Mouse (Mus musculus) gastrocnemius, postnatal 36 days (tissue): ENCODE data around the gene Zswim8. TPM values are rescaled to one million over a fixed set of nuclear protein-coding genes. Genes with fewer than 3 reads are reported as not detected.

Experiments
- DNase-seq, 2 experiments: peaks; one replicate each; pipeline ENCODE4 v3.0.0; 2022
- intact Hi-C: fragments of 180-260 bp; cut with DNase I; formaldehyde crosslinking; loops from one replicate; pipeline ENCODE4 v1.15.1; 2025
- long read RNA-seq, 2 experiments: library from polyadenylated mRNA; stranded (forward); transcript quantifications; one replicate each; pipeline ENCODE4 v2.0.0; 2021
- total RNA-seq, 2 experiments: library from RNA; stranded (reverse); gene quantifications; 2 replicates each; pipeline ENCODE4 v1.2.3; 2021

Zswim8 gene
- 10 to 100 TPM; 28.5 to 30.6 TPM for total RNA-seq
- long read RNA-seq, experiment 1, partial matches to known transcripts, result 6 of 8 reads
- long read RNA-seq, experiment 1, other reads (novel, unspliced or antisense), result 0 of 8 reads
- long read RNA-seq, experiment 2, partial matches to known transcripts, result 7 of 8 reads
- long read RNA-seq, experiment 2, other reads (novel, unspliced or antisense), result 1 of 8 reads

DNA sequence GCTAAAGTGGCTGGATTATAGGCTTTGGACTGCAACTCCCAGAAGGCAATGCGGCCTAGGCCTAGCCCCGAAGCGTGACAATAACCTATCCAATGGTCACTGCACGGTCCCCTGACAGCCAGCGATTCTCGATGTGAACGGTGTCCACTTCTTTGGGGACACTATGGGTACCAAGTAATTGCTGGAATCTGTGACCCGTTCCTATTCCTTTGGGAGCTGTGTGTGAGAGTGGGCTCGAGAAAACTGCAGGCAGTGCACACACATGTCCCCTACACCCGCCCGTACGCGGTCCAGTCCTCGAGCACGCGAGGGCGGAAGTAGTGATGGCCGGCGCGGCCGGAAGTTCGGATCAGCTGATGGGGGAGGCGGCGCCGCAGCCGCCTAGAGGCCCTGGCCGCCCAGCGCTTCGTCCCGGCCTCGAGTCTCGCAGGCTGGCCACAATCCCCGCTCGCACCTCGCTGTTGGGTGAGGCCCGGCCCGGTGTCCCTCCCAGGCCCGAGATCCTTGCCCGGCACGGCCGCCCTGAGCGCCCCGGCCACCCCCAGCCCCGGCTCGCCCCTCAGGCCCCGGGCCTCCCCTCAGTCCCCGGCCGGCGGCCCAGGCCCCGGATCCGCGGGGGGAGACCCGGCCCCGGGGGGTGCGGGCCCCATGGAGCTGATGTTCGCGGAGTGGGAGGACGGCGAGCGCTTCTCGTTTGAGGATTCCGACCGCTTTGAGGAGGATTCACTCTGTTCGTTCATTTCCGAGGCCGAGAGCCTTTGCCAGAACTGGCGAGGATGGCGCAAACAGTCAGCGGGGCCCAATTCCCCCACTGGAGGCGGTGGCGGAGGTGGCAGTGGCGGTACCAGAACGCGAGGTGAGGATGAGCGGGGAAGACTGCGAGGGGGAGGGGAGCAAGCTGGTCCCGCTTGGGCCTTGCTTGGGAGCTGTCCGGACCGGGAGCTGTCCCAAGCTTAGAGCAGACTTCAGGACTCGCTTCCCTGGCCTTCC, at the start of gene Zswim8:
TSS of gene Zswim8 (plus strand) at position 352 of the 990 bp plus-strand sequence.
- intact Hi-C loops, result no loop called here
- peak; percentile 84 to 87 for DNase-seq

DNA sequence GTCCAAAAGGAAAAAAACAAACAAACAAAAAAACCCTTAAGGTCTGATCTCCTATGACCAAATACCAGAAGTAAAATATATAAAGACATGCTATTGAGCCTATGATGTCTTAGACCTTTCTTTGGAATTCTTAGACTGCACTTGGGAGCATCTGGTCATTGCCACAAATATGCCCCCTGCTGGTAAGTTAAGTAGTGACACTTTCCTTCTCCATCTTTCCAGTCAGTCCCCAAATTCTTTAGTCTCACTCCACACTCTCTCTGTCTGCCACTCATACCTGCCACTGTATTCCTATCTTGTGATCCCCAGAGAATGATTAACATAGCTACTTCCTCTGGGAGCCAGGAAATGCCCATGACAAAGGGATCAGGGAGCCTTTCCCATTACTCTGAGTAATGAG, 49.0 kb upstream of the Zswim8 start:
- intact Hi-C loops, result loop anchor here (2.0 kb wide), 1 partner anchor 82 kb away; no protein-coding TSS in a partner anchor
- no peak for DNase-seq

DNA sequence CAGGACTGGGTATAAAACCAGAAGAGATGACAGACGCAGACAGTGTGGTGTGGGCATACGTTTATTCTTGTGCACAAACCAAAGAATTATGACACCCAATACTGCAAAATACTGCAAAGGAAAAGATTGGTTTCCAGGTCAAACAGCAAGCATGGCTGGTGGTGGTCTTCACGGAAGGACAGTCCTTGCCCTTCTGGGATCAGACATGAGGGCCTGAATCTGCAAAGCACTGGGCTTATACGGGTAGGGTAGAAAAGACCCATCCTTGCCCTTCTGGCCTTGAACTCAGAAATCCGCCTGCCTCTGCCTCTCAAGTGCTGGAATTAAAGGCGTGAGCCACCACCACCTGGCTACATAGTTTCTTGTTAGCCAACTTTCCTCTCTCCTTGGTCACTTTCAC, 48.5 kb upstream of the Zswim8 start:
- no peak for DNase-seq
- intact Hi-C loops, result loop anchor here (2.0 kb wide), 1 partner anchor 82 kb away; no protein-coding TSS in a partner anchor

DNA sequence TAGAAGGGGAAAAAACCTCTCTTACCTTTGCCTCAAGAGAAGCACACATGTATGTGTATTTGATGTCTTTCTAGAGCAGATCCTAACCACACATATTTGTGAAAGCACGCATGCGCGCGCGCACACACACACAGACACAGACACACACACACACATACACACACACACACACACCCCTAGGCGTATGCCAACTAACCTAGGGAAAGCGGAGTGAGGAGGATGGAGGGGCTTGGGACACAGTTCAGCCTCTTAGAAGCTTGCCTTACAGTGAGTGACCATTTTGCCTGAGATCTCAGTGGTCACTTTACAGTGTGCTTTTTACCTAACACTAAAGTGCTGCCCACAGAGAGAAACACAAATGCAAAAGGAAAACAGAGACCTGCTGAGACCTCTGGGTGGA, 47.7 kb upstream of the Zswim8 start:
- DNase-seq, result no peak
- intact Hi-C loops, result loop anchor here (2.0 to 5.0 kb wide), 2 partner anchors 83 to 1163 kb away; no protein-coding TSS in a partner anchor

DNA sequence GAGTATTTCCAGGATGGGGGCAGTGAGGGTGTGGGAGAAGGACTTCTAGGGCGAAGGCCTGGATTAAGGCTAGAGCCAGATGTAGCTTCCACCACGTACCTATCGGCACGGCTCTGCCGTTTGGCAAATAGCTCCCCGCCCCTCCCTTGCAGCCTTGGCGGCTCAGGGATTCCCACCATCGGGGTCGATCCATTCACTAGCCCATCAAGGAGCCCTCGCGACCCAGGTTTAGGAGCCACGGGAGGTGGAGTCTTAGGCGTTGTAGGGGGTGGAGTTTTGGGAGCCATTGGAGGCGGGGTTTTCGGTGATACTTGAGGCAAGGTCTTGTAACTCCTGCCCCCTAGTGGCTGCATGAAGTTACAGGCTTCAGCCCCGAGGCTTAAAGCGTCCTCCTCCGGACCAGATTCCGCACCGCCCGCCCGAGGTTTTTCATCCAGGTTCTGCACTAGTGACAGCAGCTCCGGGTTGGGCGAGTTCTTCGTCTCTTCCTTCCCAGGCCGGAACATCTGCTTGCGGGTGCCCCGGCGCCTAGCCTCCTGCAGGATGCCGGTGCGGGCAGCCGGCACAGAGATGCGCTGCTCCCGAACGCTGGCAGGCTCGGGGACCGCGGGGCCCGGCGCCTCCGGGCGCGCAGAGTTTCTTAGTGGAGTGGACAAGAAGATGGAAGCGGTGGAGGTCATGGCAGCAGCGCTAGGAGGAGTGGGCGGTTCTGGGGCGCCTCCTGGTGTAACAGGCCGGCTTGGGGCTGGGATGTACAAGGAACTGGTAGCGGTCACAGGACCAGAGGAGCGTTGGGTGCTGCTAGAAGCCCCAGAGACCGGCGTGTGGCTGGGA, 46.3 kb upstream of the Zswim8 start:
- intact Hi-C loops, result loop anchor here (5.0 kb wide), 1 partner anchor 1161 kb away; no protein-coding TSS in a partner anchor
- DNase-seq, result peak; percentile 85 to 94

DNA sequence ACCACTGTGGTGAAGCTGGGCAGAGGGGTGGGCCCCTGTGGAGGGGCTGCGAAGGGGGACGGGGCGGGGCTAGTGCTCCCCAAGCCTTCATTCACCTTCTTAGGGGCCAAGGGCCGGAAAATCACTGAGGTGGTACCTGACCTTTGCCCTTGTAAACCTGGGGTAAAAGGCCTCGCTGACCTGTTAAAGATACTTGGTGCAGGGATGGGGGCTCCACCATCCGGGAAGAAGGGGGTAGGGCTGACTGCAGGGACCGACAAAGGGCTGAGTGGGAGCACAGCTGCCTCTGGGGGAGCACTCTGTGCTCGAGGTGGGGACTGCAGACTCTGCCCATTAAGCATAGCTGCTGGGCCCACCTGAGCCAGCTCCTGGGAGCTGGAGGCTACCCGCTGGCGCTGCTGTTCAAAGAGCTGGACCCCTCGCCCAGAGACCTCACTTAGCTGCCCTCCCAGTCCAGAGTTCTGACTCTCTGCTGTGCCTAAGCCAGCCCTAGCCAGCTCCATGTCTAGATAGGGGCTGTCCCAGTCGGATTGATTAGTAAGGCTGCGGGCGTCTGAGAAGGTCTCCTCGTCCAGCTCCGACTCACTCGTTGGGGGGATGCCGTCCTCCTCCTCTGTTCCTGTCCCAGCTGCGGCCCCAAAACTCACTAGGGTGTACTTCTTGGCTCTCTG, 45.6 kb upstream of the Zswim8 start:
- intact Hi-C loops, result loop anchor here (5.0 kb wide), 1 partner anchor 1161 kb away; no protein-coding TSS in a partner anchor
- no peak for DNase-seq

DNA sequence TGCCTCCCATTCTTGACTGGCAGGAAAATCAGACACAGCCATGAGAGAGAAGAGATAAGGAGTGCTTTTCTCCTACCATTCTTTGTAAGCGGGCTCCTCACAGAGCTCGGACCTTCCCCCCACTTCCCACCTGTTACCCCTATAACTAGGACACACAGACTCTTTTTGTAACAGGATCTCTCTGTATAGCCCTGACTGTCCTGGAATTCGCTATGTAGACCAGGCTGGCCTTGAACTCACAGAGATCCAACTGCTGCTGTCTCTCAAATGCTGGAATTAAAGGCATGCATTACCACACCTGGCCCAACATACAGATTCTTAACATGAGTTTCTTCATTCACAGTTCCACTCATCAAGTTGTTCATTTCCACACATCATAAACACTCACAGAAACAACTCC, 44.6 kb upstream of the Zswim8 start:
- intact Hi-C loops, result loop anchor here (5.0 kb wide), 1 partner anchor 1160 kb away; no protein-coding TSS in a partner anchor
- DNase-seq, result no peak

DNA sequence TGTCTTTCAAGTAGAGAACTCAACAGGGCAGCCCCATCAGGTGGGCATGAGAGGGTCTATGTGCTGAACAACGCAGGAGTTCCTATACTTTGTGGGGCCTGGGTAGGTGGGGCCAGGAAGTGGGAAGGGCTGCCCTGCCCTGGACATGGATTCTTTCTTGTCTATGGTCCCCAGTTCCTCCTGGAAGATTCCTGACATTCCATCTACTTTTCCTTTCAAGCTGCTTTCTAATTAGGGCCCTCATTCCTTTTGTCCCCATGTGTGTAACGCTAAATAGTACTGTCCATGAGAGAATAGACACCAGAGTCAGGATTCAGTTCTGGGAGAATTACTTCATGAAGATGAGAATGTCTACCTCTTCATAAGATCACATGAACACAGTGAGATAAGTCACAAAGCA, 43.8 kb upstream of the Zswim8 start:
- DNase-seq, result no peak
- intact Hi-C loops, result loop anchor here (5.0 kb wide), 1 partner anchor 1159 kb away; no protein-coding TSS in a partner anchor

DNA sequence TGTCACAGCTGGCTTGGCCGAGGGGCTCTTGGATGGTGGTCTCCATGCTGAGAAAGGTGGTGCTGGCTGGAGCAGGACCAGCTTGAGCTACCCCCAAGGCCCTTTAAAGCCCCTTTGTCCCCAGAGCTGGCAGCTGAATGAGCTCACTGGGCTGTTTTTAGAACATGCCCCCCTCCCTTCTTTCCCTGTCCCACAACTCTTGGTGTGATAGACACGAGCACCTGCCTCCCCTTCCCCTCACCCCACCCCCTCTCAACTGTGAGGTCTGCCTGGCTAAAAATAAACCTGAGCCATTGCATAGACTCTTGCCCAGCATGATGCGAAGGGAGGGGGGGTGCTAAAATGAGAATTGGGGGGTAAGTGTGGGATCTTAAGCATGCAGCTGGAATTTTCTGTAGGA, 42.9 kb upstream of the Zswim8 start:
- intact Hi-C loops, result loop anchor here (5.0 kb wide), 1 partner anchor 1158 kb away; no protein-coding TSS in a partner anchor
- peak in 1 of 2 experiments; percentile 35 for DNase-seq

DNA sequence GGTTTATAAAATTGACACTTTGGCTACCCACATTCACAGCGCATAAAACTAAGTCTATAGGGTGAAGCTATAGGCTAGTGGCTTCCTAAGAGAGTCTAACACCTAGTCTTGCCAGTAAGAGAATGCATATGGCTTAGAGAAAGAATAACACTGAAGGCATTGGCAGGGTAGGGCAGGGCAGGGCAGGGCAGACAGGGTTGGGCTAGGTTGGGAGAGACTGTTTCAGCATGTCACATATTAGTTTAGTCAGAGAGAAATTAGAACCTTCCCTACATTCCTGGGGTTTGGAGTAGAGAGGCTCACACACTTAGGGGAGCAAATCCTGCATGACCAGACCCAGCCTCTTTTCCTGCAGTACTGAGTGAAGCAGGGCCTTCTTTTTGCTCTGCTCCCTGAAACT, 39.9 kb upstream of the Zswim8 start:
- DNase-seq, result no peak

DNA sequence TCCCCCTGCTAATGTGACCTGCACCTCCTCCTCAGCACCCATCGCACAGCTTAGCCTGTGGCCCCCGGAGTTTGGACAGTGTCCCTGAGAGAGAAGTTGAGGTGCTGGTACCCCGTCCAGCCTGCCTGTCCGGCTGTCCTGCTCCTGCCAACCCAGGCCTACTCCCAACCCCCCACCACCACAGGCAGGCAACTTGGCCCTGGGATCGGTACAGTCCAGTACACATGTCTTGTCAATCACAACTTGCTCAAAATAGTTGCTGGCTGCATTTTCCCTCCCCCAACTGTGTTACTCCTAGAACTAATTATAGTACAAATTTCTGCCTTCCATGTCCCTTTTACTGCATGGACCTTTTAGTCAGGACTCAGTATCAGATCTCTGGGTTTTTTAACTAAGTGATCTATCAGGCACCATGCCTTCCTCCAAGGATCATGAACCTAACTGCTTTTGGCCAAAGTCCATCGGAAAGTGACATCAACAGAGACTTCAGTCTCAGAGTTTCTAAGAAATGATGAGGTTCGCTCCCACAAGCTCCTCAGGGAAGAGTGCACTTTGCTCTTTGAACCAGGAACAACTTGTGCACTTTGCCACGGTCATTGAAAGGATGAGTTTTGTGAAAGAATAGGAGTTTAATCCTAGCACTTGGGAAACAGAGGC, 39.1 kb upstream of the Zswim8 start, which contains the start of gene Synpo2l:
TSS of gene Synpo2l (minus strand) at position 201 of the 657 bp plus-strand sequence.
- DNase-seq, result peak; percentile 52 to 64
- intact Hi-C loops, result no loop called here

More for the DNA sequence above, 39.9 kb upstream of the Zswim8 start:
- intact Hi-C loops, result no loop called here

DNA sequence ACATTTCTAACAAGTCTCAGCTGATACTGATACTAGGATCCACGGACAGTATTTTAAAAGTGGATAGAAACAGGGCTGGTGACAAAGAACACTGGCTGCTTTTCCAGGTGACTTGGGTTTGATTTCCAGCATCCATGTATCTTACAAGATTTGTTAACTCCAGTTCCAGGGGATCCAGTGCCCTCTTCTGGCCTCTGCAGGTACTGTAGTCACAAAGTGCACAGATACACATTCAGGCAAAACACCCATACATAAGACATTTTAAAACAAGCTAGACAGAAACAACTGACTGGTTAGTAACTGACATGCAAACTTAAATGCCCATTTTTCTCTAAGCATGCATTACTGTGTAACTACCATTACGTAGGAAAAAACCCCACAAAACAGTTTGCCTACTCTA, 34.4 kb upstream of the Zswim8 start:
- no peak for DNase-seq
- intact Hi-C loops, result no loop called here

DNA sequence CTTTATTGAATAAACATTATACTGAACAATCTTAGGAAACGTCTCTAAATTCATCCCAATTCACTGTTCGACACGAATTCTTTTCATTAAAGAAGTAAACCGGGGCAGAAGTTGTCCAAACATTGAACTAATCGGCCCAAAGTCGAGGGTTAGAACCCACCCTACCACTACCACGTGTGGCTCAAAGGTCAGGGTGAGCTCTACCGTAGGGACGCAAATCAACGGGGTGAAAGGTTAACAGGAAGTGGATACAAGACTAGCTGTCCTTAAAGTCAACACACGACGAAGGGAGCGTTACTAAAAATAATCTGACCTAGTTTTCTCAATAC, 33.7 kb upstream of the Zswim8 start:
- intact Hi-C loops, result no loop called here
- no peak for DNase-seq

DNA sequence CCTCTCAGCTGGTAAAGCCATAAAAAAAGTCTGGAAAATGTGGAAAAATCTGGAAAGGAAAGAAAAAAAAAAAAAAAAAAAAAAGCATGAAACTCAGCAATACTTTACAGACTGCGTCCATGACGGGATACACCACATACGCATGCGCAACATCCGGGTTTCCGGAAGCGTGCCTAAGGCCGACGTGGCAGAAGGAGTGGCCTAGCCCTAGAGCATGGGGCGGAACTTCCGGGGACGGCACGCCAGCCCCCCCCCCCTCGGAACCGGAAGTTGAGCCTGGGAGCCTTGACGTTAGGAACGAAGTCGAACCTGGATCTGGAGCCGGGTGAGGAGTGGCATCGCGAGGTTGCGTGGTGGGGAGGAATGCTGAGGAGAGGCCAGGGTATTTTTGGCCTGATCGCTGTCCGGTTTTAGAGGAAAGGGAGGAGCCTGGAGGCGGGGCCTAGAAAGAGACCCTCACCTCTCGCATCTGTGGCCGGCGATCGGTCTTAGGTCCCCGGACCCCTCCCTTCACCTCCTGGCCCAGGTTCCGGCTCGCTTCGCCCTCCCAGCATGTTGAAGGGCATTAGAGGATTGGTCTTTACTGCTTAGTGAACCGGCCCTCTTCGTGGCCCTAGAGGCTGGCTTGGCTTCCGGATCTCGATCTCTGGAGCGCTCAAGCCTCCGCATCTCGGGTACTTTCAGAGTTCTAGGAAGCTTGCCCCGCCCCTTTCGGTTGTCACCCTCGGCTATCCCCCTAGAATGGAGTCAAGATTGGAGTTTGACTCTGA, 33.1 kb upstream of the Zswim8 start, which contains the start of gene Sec24c:
TSS of gene Sec24c (plus strand) at position 245 of the 770 bp plus-strand sequence.
- intact Hi-C loops, result no loop called here

DNA sequence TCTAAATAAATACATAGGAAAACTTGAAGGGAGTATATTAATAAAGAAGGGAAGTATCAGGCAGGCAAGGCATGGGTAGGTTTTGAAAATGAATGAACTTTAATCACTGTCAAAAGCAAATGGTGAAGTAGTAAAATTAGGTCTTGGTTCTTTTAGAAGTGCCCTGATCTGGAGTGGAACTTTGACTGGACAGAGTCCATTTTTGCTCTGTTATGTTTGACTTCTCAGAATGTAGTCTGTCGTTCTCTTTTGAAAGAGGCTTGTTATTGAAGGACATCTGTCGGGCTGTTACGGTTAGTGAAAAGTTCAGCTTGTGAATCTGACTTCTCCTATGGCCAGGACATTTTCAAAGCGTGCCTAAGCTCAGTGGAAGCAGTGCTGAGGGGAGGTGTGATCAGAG, 29.4 kb upstream of the Zswim8 start:
- no peak for DNase-seq
- intact Hi-C loops, result no loop called here

More for the DNA sequence above, 33.1 kb upstream of the Zswim8 start, which contains the start of gene Sec24c:
- DNase-seq, result peak; percentile 94 to 99

DNA sequence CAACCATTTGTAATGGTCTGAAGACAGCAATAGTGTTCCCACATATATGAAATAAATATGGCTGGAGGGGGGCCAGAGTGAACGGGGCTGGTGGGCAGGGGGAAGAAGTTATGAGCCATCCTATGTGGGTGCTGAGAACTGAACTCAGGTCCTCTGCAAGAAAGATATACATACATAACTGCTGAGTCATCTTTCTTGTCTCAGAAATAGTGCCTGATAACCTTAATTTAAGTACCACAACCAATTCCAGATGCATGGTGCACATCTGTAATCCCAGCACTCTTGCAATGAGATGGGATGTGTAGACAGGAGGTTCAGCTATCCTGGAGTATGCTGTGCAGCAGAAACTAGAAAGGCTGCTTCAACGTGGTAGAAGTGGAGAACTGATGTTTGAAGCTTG, 25.6 kb upstream of the Zswim8 start:
- intact Hi-C loops, result no loop called here

DNA sequence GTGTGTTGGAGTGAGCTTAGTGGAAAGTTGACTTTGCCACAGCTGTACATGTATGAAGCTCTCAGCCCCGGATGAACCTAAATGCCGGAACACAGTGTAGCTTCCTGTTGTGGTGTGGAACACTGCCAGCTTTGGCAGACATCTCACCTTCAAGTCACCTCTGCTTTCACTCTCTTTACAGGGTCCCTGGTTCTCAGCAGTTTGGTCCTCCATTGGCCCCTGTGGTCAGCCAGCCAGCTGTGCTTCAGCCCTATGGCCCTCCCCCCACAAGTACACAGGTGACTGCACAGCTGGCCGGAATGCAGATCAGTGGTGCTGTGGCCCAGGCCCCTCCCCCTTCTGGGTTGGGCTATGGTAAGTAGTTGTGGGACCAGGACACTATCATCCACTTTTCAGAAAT, 24.9 kb upstream of the Zswim8 start:
- DNase-seq, result no peak
- intact Hi-C loops, result no loop called here

More for the DNA sequence above, 25.6 kb upstream of the Zswim8 start:
- DNase-seq, result no peak

DNA sequence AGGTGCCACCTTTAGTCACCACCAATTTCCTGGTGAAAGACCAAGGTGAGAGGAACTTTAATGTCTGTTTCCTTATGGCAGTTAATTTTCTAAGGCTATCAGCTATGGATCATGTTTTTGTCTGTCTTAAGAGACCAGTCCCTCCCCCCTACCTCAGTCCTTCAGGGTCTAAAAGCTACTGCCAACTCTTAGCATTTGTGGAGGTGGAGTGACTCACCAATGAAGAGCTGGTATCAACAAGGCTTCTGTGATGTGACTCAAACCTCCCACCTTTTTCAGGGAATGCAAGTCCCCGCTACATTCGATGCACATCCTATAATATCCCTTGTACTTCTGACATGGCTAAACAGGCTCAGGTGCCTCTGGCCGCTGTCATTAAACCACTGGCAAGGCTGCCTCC, 20.8 kb upstream of the Zswim8 start:
- intact Hi-C loops, result no loop called here
- DNase-seq, result no peak
